Mouse (Mus musculus) cerebellum, adult 2 months (tissue): ENCODE measurements around the gene Mettl17. TPM values are rescaled to one million over a fixed set of nuclear protein-coding genes. Genes with fewer than 3 reads are reported as not detected.

Experiments
- DNase-seq, 2 experiments: peaks; one replicate each; pipeline ENCODE4 v3.0.0; 2021
- H3K27ac ChIP-seq: fragments of 200-500 bp; 2 replicates; pipeline ENCODE4 v1.5.1; 2012; ENCODE audit warnings: low read length, control low read depth, inconsistent platforms; ENCODE audit not compliant: insufficient read depth
- H3K27me3 ChIP-seq: fragments of 200-500 bp; 2 replicates; pipeline ENCODE4 v1.6.1; 2012; ENCODE audit warnings: inconsistent platforms, mild to moderate bottlenecking, low read length, moderate library complexity; ENCODE audit not compliant: control insufficient read depth, insufficient read depth
- H3K4me1 ChIP-seq: fragments of 200-500 bp; 2 replicates; pipeline ENCODE4 v1.6.1; 2011; ENCODE audit warnings: low read length; ENCODE audit not compliant: control insufficient read depth, insufficient read depth
- H3K4me3 ChIP-seq: fragments of 200-500 bp; replicated peaks from 2 replicates; pipeline ENCODE3; 2011; ENCODE audit warnings: mild to moderate bottlenecking, low read depth, low read length, control low read depth; ENCODE audit not compliant: insufficient read depth
- CTCF ChIP-seq: fragments of 200-500 bp; IDR thresholded peaks from 2 replicates; pipeline ENCODE4 v1.5.1; 2011; ENCODE audit warnings: low read depth, mild to moderate bottlenecking, control low read depth, low read length, moderate library complexity, borderline replicate concordance; ENCODE audit not compliant: insufficient read depth
- POLR2A ChIP-seq: fragments of 200-500 bp; IDR thresholded peaks from 2 replicates; pipeline ENCODE4 v1.6.1; 2011; ENCODE audit warnings: low read length, control low read depth, borderline replicate concordance; ENCODE audit not compliant: insufficient read depth
- WGBS: fragments of 180-500 bp; shearing (Covaris S2); methylation state at CpG from one replicate; pipeline ENCODE4 v1.1.7; 2018; 5-methylcytosine and 5-hydroxymethylcytosine counted together
- polyA plus RNA-seq: library from polyadenylated mRNA; depleted of rRNA; stranded (reverse); fragments of >200 nt; gene quantifications from 2 replicates; pipeline ENCODE4 v1.2.3, GENCODE M21; 2012

The Mettl17 gene
- polyA plus RNA-seq, 1 experiment, result 52.5 TPM

- no peak for TF ChIP-seq POLR2A
- peak; percentile 94 for TF ChIP-seq CTCF
- WGBS, result 55% methylated on average over 9 of the region's 9 CpGs
- peak; percentile 66 to 81 for DNase-seq
- Histone ChIP-seq H3K4me1 (0 out of 2 replicates have a peak, but pooled peaks cover 4% of the 10 kb centered on the region), H3K27me3 (no peaks in the 10 kb centered on the region), H3K4me3 (no peak overlapping the region), H3K27ac (no peak overlapping the region)
Measured at GRCm38 (mm10) chr14:51902806-51903710, 18.4 kb downstream of the Mettl17 start.

DNA sequence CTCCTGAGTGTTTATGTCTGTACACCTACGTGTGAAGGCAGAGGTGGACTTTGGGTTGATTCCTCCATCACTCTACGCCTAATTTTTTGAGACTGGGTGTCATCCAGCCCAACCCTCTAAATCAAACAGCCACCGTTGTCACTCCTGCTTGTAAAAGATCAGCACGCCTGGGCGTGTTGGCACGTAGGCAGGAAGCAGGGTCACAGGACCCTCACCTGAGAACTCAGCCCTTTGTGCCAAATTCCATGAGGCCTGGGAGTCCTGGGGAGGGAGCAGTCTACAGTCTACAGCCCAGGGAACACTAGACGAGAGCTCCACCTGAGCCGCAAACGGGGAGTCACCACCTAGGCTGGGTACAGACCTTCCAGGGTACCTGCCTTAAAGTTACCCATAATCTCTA lies 19.1 kb downstream of the Mettl17 start:
- H3K4me3 ChIP-seq, result no peak overlapping the region
- 94% methylated on average over 9 of the region's 9 CpGs for WGBS
- TF ChIP-seq POLR2A (no peak), CTCF (no peak)
- H3K27me3 ChIP-seq, result no peaks in the 10 kb centered on the region
- 0 out of 2 replicates have a peak, but pooled peaks cover 4% of the 10 kb centered on the region for H3K4me1 ChIP-seq
- no peak overlapping the region for H3K27ac ChIP-seq
- no peak for DNase-seq

DNA sequence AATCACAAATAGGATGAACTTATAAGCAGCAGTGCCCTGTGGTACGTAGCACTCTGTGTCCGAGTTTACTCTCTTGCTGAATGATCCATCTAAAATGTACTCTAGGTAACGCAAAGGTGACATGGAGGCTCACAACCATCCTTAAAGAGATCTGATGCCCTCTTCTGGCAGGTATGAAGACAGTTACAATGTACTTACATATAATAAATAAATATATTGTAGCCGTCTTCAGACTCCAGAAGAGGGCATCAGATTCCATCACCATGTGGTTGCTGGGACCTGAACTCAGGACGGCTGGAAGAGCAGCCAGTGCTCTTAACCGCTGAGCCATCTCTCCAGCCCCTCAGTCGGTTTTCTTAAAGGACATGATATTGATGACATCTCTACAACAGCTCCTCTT lies 20.1 kb downstream of the Mettl17 start:
- no peaks in the 10 kb centered on the region for H3K27me3 ChIP-seq
- no peak overlapping the region for H3K4me3 ChIP-seq
- TF ChIP-seq POLR2A (no peak), CTCF (no peak)
- 54% methylated on average over 7 of the region's 7 CpGs for WGBS
- no peak for DNase-seq
- H3K4me1 ChIP-seq, result 0 out of 2 replicates have a peak, but pooled peaks cover 4% of the 10 kb centered on the region
- H3K27ac ChIP-seq, result no peak overlapping the region

GRCm38 (mm10) chr14:51906102-51906501 lies 21.5 kb downstream of the Mettl17 start:
- H3K27me3 ChIP-seq, result no peaks in the 10 kb centered on the region
- H3K4me1 ChIP-seq, result 0 out of 2 replicates have a peak, but pooled peaks cover 4% of the 10 kb centered on the region
- H3K27ac ChIP-seq, result no peak overlapping the region
- no peak for DNase-seq
- no peak overlapping the region for H3K4me3 ChIP-seq
- WGBS, result 93% methylated on average over 11 of the region's 11 CpGs
- TF ChIP-seq POLR2A, result no peak
- no peak for TF ChIP-seq CTCF

DNA sequence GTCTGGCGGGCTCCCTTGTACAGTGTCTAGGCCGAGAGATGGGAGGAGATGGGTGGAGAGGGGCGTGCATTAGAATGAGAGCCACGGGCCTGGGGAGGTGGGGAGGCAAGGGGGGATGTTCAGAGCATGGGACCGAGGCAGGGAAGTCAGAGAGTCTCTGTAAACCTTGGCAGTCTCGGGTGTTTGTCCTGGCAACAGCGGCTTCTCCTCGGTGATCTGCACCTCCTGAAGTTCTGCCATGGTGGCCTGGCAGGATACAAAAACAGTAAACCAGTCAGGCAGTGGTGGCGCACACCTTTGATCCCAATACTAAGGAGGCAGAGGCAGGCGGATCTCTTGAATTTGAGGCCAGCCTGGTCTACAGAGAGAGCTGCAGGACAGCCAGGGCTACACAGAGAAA lies 26.7 kb downstream of the Mettl17 start:
- 0 out of 2 replicates have a peak, but pooled peaks cover 7% of the 10 kb centered on the region for H3K4me1 ChIP-seq
- H3K4me3 ChIP-seq, result no peak overlapping the region
- 69% methylated on average over 10 of the region's 10 CpGs for WGBS
- no peaks in the 10 kb centered on the region for H3K27me3 ChIP-seq
- H3K27ac ChIP-seq, result no peak overlapping the region
- no peak for DNase-seq
- TF ChIP-seq POLR2A, result no peak
- TF ChIP-seq CTCF, result no peak

DNA sequence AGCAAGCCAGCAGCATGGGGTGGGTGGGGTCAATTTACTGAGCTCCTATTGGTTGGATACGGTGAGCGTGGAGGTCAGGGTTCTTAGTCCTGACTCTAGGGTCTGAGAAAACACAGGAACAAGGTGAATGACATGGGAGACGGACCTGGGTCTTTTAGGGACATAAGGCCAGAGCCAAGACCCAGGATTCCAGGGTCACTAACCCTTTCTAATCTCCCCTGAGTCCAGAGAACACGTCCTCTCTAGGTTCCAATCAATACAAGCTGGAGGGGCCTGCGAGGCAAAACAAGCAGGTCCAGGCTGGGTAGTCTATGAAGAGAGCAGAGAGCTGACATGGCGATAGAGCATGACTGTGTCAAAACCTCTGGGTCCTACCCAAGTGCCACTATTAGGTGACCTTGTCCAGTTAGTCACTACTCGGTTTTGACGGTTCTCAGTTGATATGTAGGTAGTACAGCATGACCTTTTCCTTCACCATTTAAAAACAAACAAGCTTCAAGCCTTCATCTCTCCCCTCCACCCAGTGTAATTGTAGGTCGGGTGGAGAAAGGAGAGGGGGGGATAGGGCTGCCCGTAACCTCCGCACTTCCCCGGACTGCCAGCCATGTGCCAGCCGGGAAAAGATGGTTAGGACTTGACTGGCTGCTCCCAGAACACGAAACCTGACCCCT lies 27.9 kb downstream of the Mettl17 start:
- 31% methylated on average over 14 of the region's 14 CpGs for WGBS
- Histone ChIP-seq H3K4me1 (0 out of 2 replicates have a peak, but pooled peaks cover 3% of the 10 kb centered on the region), H3K27ac (peak overlapping the region; percentile 10), H3K27me3 (no peaks in the 10 kb centered on the region), H3K4me3 (peak overlapping the region; percentile 71)
- no peak for DNase-seq
- TF ChIP-seq POLR2A, result no peak

DNA sequence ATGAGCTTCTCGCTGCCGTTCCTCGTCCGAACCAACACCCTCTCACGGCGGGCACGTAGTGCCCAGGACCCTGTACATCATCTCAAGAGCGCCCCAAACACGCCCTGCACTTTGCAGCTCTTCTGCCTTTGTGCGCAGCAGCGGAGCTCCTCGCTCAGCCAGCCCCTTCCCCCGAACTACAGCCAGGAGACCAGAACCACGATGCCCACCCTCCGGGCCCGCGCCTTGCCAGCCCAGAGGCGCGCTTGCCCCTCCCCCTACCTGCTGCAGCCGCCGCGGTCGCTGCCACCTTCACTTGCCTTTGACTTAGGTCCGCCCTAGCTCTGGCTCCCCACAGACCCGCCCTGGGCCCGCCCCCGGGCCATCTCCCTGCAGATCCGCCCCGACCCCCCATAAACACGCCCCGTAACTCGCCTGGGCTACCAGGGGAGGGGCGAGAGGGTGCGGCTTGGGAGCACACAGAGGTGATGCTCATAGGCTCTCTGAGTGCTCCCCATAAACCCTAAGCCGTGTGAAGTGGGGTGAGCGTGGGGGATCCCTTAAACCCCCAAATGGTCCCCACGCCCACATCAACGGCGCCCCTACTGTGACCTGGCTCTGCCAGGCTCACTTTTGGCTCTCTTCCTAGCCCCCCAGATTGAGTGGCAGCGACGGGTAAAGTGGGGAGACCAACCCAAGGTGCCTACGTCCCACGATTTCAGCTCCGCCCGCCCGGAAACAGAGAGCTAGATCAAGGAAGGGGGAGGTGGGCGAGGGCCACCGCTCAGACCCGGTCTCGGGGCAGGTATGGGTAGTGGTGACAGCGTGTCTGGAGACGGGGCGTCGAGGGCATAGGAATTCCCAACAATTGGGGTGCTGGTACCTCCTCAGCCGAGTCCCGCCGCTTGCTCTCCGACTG lies 28.7 kb downstream of the Mettl17 start:
- under 1% methylated on average over 58 of the region's 58 CpGs for WGBS
- DNase-seq, result peak; percentile 69 to 70
- peak overlapping the region; percentile 34; the same call in 1 of the 2 replicates for H3K27ac ChIP-seq
- 0 out of 2 replicates have a peak, but pooled peaks have one; percentile 16 for TF ChIP-seq POLR2A
- TF ChIP-seq CTCF, result no peak
- peak overlapping the region; percentile 71 for H3K4me3 ChIP-seq
- H3K27me3 ChIP-seq, result no peaks in the 10 kb centered on the region
- 0 out of 2 replicates have a peak, but pooled peaks cover 3% of the 10 kb centered on the region for H3K4me1 ChIP-seq
